Mouse (Mus musculus) lung, postnatal 0 days (tissue): ENCODE measurements around the gene Xpot. TPM values are rescaled to one million over a fixed set of nuclear protein-coding genes. Genes with fewer than 3 reads are reported as not detected.
A peak's percentile ranks its signal among the peaks of the same experiment; 100 is the strongest.

Source experiments
- ATAC-seq: fragments of 200-750 bp; cut with Nextera tagmentation; 2 replicates; pipeline ENCODE4 v1.8.0; 2017; ENCODE audit warnings: moderate library complexity
- DNase-seq: peaks from one replicate; pipeline ENCODE4 v3.0.0-alpha.2; 2016; ENCODE audit warnings: low spot score
- H3K27ac ChIP-seq: fragments of 300-500 bp; sonication (generic); 2 replicates; pipeline ENCODE4 v1.5.1; 2014; ENCODE audit warnings: antibody characterized with exemption, mild to moderate bottlenecking, low read length, mixed read lengths
- H3K27me3 ChIP-seq: fragments of 300-500 bp; sonication (generic); replicated peaks from 2 replicates; pipeline ENCODE4 v1.6.1; 2014; ENCODE audit warnings: low read length, mixed read lengths; ENCODE audit not compliant: insufficient read depth
- H3K36me3 ChIP-seq: fragments of 300-500 bp; sonication (generic); 2 replicates; pipeline ENCODE4 v1.6.1; 2014; ENCODE audit warnings: low read length, mixed read lengths; ENCODE audit not compliant: insufficient read depth
- H3K4me1 ChIP-seq: fragments of 300-500 bp; sonication (generic); 2 replicates; pipeline ENCODE4 v1.6.1; 2014; ENCODE audit warnings: antibody characterized with exemption, low read depth, low read length, mixed read lengths; ENCODE audit not compliant: insufficient read depth
- H3K4me2 ChIP-seq: fragments of 300-500 bp; sonication (generic); replicated peaks from 2 replicates; pipeline ENCODE4 v1.6.1; 2014; ENCODE audit warnings: low read depth, mild to moderate bottlenecking, low read length, moderate library complexity, mixed read lengths
- H3K4me3 ChIP-seq: fragments of 300-500 bp; sonication (generic); 2 replicates; pipeline ENCODE4 v1.5.1; 2014; ENCODE audit warnings: low read depth, low read length
- H3K9ac ChIP-seq: fragments of 300-500 bp; sonication (generic); replicated peaks from 2 replicates; pipeline ENCODE4 v1.6.1; 2014; ENCODE audit warnings: low read depth, mild to moderate bottlenecking
- H3K9me3 ChIP-seq: fragments of 300-500 bp; sonication (generic); 2 replicates; pipeline ENCODE4 v1.6.1; 2016; ENCODE audit warnings: low read length, mixed read lengths
- CTCF ChIP-seq: IDR thresholded peaks from 2 replicates; pipeline ENCODE4 v1.5.1; 2016; ENCODE audit warnings: antibody characterized with exemption, mild to moderate bottlenecking
- EP300 ChIP-seq: IDR thresholded peaks from 2 replicates; pipeline ENCODE4 v1.6.1; 2016; ENCODE audit warnings: antibody characterized with exemption, mild to moderate bottlenecking, control low read depth
- WGBS: fragments of 180-500 bp; shearing (Covaris S2); extraction: QIAGEN DNeasy Blood & Tissue Kit; methylation state at CpG from one replicate; pipeline ENCODE4 v1.1.7; 2014; 5-methylcytosine and 5-hydroxymethylcytosine counted together
- polyA plus RNA-seq: library from polyadenylated mRNA; unstranded; fragments of >200 nt; fragmentation: Nextera tagmentation; extraction: Ambion mirVana; gene quantifications from 2 replicates; pipeline ENCODE4 v1.2.1, GENCODE M21; 2015

Gene Xpot
- polyA plus RNA-seq, 1 experiment from 2014 or later, result 19.9 TPM

DNA sequence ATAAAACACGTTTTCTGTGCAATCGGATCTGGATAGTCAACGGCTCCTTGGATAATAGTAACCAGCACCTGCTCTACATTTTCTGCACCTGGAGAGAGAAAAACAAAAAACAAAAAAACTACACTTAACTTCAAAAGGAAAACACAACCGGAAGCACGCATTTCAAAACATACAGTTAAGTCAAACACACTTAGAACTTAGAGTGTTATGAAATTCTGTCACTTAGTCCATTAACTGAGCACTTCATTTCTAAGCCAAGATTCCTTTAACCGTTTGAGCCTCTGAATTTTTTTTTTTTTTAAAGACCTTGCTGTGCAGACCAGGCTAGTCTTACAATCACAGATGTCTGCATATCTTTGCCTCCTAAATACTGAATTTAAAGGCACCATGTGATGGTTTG, 24.9 kb downstream of the Xpot start:
- Histone ChIP-seq H3K27ac (0 out of 2 replicates have a peak overlapping the region, but pooled peaks have one; percentile 38), H3K36me3 (peaks cover 32% of the 10 kb centered on the region), H3K4me1 (no peaks in the 10 kb centered on the region), H3K9me3 (no peaks in the 10 kb centered on the region), H3K9ac (no peak overlapping the region), H3K4me2 (no peak overlapping the region), H3K4me3 (no peak overlapping the region), H3K27me3 (no peaks in the 10 kb centered on the region)
- peak; percentile 84 for DNase-seq
- WGBS, result 46% methylated on average over 6 of the region's 6 CpGs
- TF ChIP-seq CTCF, result no peak
- 0 out of 2 replicates have a peak, but pooled peaks have one; percentile 51 for TF ChIP-seq EP300
- ATAC-seq, result peak; percentile 42; the same call in 1 of the 2 replicates

- DNase-seq (no peak), ATAC-seq (no peak)
- no peak for TF ChIP-seq CTCF
- Histone ChIP-seq H3K9me3 (no peaks in the 10 kb centered on the region), H3K4me1 (no peaks in the 10 kb centered on the region), H3K27ac (no peak overlapping the region), H3K9ac (no peak overlapping the region), H3K4me2 (no peak overlapping the region), H3K36me3 (peaks cover 11% of the 10 kb centered on the region; the same call in 1 of the 2 replicates), H3K27me3 (no peaks in the 10 kb centered on the region), H3K4me3 (no peak overlapping the region)
- 66% methylated on average over 9 of the region's 9 CpGs for WGBS
Observed at GRCm38 (mm10) chr10:121596580-121596979, 29.6 kb downstream of the Xpot start.

DNA sequence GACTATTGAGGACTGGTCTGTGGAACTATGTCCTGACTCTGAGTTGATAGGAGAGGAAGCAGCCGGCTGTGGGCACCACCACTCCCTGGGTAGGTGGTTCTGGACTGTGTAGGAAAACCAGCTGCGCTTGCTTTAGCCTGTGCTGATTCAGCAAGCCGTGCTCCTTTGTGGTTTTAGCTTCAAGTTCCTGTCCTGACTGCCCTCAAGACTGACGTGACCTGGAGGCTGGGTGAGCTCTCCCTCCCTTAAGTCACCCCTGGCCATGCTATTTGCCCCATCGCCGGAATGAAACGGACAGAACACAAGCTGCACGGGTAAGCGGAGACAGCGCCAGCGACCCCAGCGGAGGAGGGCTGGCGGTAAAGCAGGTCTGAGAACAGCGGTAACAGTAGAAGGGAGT, 35.0 kb downstream of the Xpot start:
- Histone ChIP-seq H3K4me1 (no peaks in the 10 kb centered on the region), H3K4me2 (no peak overlapping the region), H3K27me3 (no peaks in the 10 kb centered on the region), H3K9me3 (no peaks in the 10 kb centered on the region), H3K4me3 (no peak overlapping the region), H3K9ac (no peak overlapping the region), H3K36me3 (peaks cover 7% of the 10 kb centered on the region; the same call in 1 of the 2 replicates), H3K27ac (no peak overlapping the region)
- no peak for TF ChIP-seq EP300
- no peak for TF ChIP-seq CTCF
- ATAC-seq (no peak), DNase-seq (peak; percentile 19)
- WGBS, result 77% methylated on average over 14 of the region's 14 CpGs

GRCm38 (mm10) chr10:121587371-121587840, 38.7 kb downstream of the Xpot start:
- TF ChIP-seq CTCF (no peak), EP300 (no peak)
- Histone ChIP-seq H3K9me3 (no peaks in the 10 kb centered on the region), H3K4me1 (no peaks in the 10 kb centered on the region), H3K27me3 (no peaks in the 10 kb centered on the region), H3K4me3 (peak overlapping the region; percentile 92), H3K27ac (peak overlapping the region; percentile 96), H3K36me3 (peaks cover 16% of the 10 kb centered on the region; the same call in 1 of the 2 replicates), H3K9ac (peak overlapping the region; percentile 83), H3K4me2 (peak overlapping the region; percentile 74)
- WGBS, result 43% methylated on average over 6 of the region's 6 CpGs
- DNase-seq, result peak; percentile 46
- ATAC-seq, result no peak

DNA sequence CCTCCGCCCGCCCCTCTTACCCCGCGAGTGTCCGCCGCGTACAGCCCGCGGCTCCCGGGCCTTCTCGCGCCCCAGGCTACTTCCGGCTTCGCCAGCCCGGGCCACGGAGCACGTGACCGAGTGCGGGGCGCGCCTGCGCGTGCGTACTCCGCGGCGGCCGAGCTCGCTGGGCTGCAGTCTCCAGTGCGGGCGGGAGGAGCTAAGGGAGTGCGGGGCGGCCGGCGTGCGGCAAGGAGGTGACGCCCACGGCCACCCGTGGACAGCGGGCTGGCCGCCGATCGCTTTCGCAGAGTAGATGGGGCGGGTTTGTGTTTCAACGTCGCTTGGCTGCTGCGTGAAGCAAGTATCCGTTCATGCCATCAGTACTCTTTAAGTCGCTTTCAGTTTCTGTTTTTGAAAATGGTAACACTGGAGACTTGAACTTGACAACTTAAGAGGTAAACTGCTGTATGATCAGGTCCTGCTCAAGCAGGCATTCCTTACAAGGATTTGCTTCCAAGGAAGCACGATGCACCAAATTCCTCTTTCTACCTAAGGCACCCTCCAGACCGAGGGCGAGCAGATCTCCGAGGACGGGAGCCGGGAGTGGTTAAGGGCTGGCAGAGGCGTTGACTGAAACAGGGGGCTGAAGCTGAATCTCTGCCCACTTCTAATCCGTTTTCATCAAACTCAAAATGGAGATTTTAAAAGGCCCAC, 39.3 kb downstream of the Xpot start, which contains the start of gene Tbk1:
Tbk1 (minus strand) TSS at position 113 of the 696 bp plus-strand sequence.
- peak; percentile 96 for DNase-seq
- peak within 1 kb of the TSS; percentile 92 for H3K4me3 ChIP-seq
- no peaks in the 10 kb centered on the region for H3K9me3 ChIP-seq
- peak; percentile 98 for ATAC-seq
- H3K4me1 ChIP-seq, result no peaks in the 10 kb centered on the region
- under 1% methylated on average over 37 of the region's 58 CpGs for WGBS
- no peaks in the 10 kb centered on the region for H3K27me3 ChIP-seq
- peak within 1 kb of the TSS; percentile 74 for H3K4me2 ChIP-seq
- peaks cover 19% of the 10 kb centered on the region; the same call in 1 of the 2 replicates for H3K36me3 ChIP-seq
- H3K27ac ChIP-seq, result peak within 1 kb of the TSS; percentile 96
- TF ChIP-seq EP300 (no peak), CTCF (0 out of 2 replicates have a peak, but pooled peaks have one; percentile 2)
- peak within 1 kb of the TSS; percentile 83 for H3K9ac ChIP-seq

GRCm38 (mm10) chr10:121585791-121586642, 40.1 kb downstream of the Xpot start:
- H3K9me3 ChIP-seq, result no peaks in the 10 kb centered on the region
- H3K36me3 ChIP-seq, result peaks cover 19% of the 10 kb centered on the region; the same call in 1 of the 2 replicates
- ATAC-seq (peak; percentile 73), DNase-seq (peak; percentile 70)
- H3K27ac ChIP-seq, result peak overlapping the region; percentile 96
- peak overlapping the region; percentile 92 for H3K4me3 ChIP-seq
- H3K4me1 ChIP-seq, result no peaks in the 10 kb centered on the region
- no peaks in the 10 kb centered on the region for H3K27me3 ChIP-seq
- WGBS, result 3% methylated on average over 31 of the region's 48 CpGs
- TF ChIP-seq CTCF (no peak), EP300 (no peak)
- H3K9ac ChIP-seq, result peak overlapping the region; percentile 83
- peak overlapping the region; percentile 74 for H3K4me2 ChIP-seq
